Mouse (Mus musculus) T-helper 17 cell (primary cell): Measurements from ENCODE around the gene Adgrg3.
"Not testable (repeated sequence)": the region's sequence is repeated elsewhere in the genome, so short reads cannot be mapped to it uniquely, and the experiment has no call there.

Experiments used
- in situ Hi-C, 2 experiments: fragments of 300-600 bp; cut with MboI, MseI; formaldehyde crosslinking; loops; 1 replicate in 1 of 2; 2 replicates in 1 of 2; pipeline ENCODE4 v1.15.1; 2025; ENCODE audit warnings: high pct_unique_total_duplicates in 2 of 2

The Adgrg3 gene

GRCm38 (mm10) chr8:95023201-95023600 is 5.7 kb downstream of the Adgrg3 start:
- in situ Hi-C loops, result no loop called here

GRCm38 (mm10) chr8:95024387-95024786 is 6.9 kb downstream of the Adgrg3 start:
- in situ Hi-C loops, result no loop called here

- in situ Hi-C loops, result no loop called here
Measured at GRCm38 (mm10) chr8:95025421-95025820, 7.9 kb downstream of the Adgrg3 start.

- in situ Hi-C loops, result not testable (repeated sequence)
Measured at GRCm38 (mm10) chr8:95028391-95028790, 10.9 kb downstream of the Adgrg3 start.

- in situ Hi-C loops, result no loop called here
Measured at GRCm38 (mm10) chr8:95037106-95037925, 19.8 kb downstream of the Adgrg3 start.

GRCm38 (mm10) chr8:95041883-95042784 is 24.6 kb downstream of the Adgrg3 start:
- in situ Hi-C loops, result no loop called here

GRCm38 (mm10) chr8:95044811-95045210 is 27.3 kb downstream of the Adgrg3 start:
- in situ Hi-C loops, result no loop called here

GRCm38 (mm10) chr8:95046982-95047381 is 29.5 kb downstream of the Adgrg3 start:
- in situ Hi-C loops, result no loop called here

GRCm38 (mm10) chr8:95047884-95048680 is 30.6 kb downstream of the Adgrg3 start:
- in situ Hi-C loops, result no loop called here

- in situ Hi-C loops, result no loop called here
Measured at GRCm38 (mm10) chr8:95049636-95050035, 32.1 kb downstream of the Adgrg3 start.

GRCm38 (mm10) chr8:95054438-95054837 is 36.9 kb downstream of the Adgrg3 start:
- in situ Hi-C loops, result no loop called here

- in situ Hi-C loops, result no loop called here
Measured at GRCm38 (mm10) chr8:95054927-95055510, 37.5 kb downstream of the Adgrg3 start, which contains the start of gene Drc7. TSS of gene Drc7 (plus strand) at chr8:95055103.

GRCm38 (mm10) chr8:95056414-95056813 is 38.9 kb downstream of the Adgrg3 start:
- in situ Hi-C loops, result no loop called here

GRCm38 (mm10) chr8:95058661-95059060 is 41.2 kb downstream of the Adgrg3 start:
- in situ Hi-C loops, result no loop called here

- in situ Hi-C loops, result no loop called here
Measured at GRCm38 (mm10) chr8:95059812-95060533, 42.5 kb downstream of the Adgrg3 start.

- in situ Hi-C loops, result no loop called here
Measured at GRCm38 (mm10) chr8:95064531-95064930, 47.0 kb downstream of the Adgrg3 start.

- in situ Hi-C loops, result loop anchor here in 1 of 2 experiments (5.0 kb wide), 1 partner anchor 105 kb away; no protein-coding TSS in a partner anchor
Measured at GRCm38 (mm10) chr8:95067582-95067981, 50.1 kb downstream of the Adgrg3 start.

GRCm38 (mm10) chr8:95075504-95075903 is 58.0 kb downstream of the Adgrg3 start:
- in situ Hi-C loops, result loop anchor here in 1 of 2 experiments (25.0 kb wide), 1 partner anchor 737 kb away; the partner anchor contains the start of gene Cnot1

- in situ Hi-C loops, result loop anchor here in 1 of 2 experiments (25.0 kb wide), 1 partner anchor 736 kb away; the partner anchor contains the start of gene Cnot1
Measured at GRCm38 (mm10) chr8:95076151-95076550, 58.7 kb downstream of the Adgrg3 start.

- in situ Hi-C loops, result loop anchor here in 1 of 2 experiments (25.0 kb wide), 1 partner anchor 734 kb away; the partner anchor contains the start of gene Cnot1
Measured at GRCm38 (mm10) chr8:95078055-95078454, 60.6 kb downstream of the Adgrg3 start.
